Mouse (Mus musculus): ENCODE measurements around the gene Smpd4.
A peak's percentile ranks its signal among the peaks of the same experiment; 100 is the strongest.
"Not testable (repeated sequence)": the region's sequence is repeated elsewhere in the genome, so short reads cannot be mapped to it uniquely, and the experiment has no call there.

The Smpd4 gene

GRCm38 (mm10) chr16:17619198-17620105 is at the start of gene Smpd4:
TSS of gene Smpd4 (plus strand) at chr16:17619354.
- DNase-seq = peak; percentile 88 to 89

GRCm38 (mm10) chr16:17575870-17576824 is 43.0 kb upstream of the Smpd4 start:
- peak; percentile 79 to 88 for DNase-seq

- no peak for DNase-seq
These were observed 42.3 kb upstream of the Smpd4 start for GRCm38 (mm10) chr16:17576825-17577215.

- peak in 1 of 2 experiments; percentile 47 for DNase-seq
These were observed 36.1 kb upstream of the Smpd4 start, which contains the start of gene Slc7a4 for GRCm38 (mm10) chr16:17583064-17583463. TSS of gene Slc7a4 (minus strand) at chr16:17583214.

- no peak for DNase-seq
These were observed 34.6 kb upstream of the Smpd4 start for GRCm38 (mm10) chr16:17584555-17584954.

GRCm38 (mm10) chr16:17590731-17591130 is 28.4 kb upstream of the Smpd4 start:
- no peak for DNase-seq

GRCm38 (mm10) chr16:17600944-17601562 is 18.1 kb upstream of the Smpd4 start:
- no peak for DNase-seq

- DNase-seq = no peak
These were observed 14.2 kb upstream of the Smpd4 start for GRCm38 (mm10) chr16:17604941-17605340.

GRCm38 (mm10) chr16:17605684-17606083 is 13.5 kb upstream of the Smpd4 start:
- DNase-seq = no peak

- no peak for DNase-seq
These were observed 7.8 kb upstream of the Smpd4 start for GRCm38 (mm10) chr16:17611383-17611782.

GRCm38 (mm10) chr16:17614740-17615139 is 4.4 kb upstream of the Smpd4 start:
- DNase-seq = not testable (repeated sequence)

- DNase-seq = no peak
These were observed 2.9 kb upstream of the Smpd4 start for GRCm38 (mm10) chr16:17616212-17616611.

GRCm38 (mm10) chr16:17617922-17618565 is 1.1 kb upstream of the Smpd4 start:
- peak; percentile 24 to 36 for DNase-seq

- no peak for DNase-seq
These were observed 2.8 kb downstream of the Smpd4 start for GRCm38 (mm10) chr16:17621936-17622335.

GRCm38 (mm10) chr16:17625488-17626268 is 6.5 kb downstream of the Smpd4 start:
- DNase-seq = no peak

GRCm38 (mm10) chr16:17626269-17626555 is 7.1 kb downstream of the Smpd4 start:
- DNase-seq = no peak

GRCm38 (mm10) chr16:17632580-17632979 is 13.4 kb downstream of the Smpd4 start:
- no peak for DNase-seq

GRCm38 (mm10) chr16:17633481-17634181 is 14.5 kb downstream of the Smpd4 start:
- no peak for DNase-seq

GRCm38 (mm10) chr16:17636904-17637303 is 17.8 kb downstream of the Smpd4 start:
- no peak for DNase-seq

GRCm38 (mm10) chr16:17637610-17638009 is 18.5 kb downstream of the Smpd4 start:
- no peak for DNase-seq

- no peak for DNase-seq
These were observed 19.0 kb downstream of the Smpd4 start for GRCm38 (mm10) chr16:17638036-17638628.
